Mouse (Mus musculus) spleen, adult 2 months (tissue): Measurements from ENCODE around the gene Gp1ba.

ENCODE experiments used
- CTCF ChIP-seq: fragments of 200-500 bp; IDR thresholded peaks from 2 replicates; pipeline ENCODE4 v1.5.1; 2011; ENCODE audit warnings: mild to moderate bottlenecking, inconsistent platforms; ENCODE audit not compliant: insufficient read depth, insufficient read length, insufficient replicate concordance; ENCODE audit errors: extremely low read depth
- POLR2A ChIP-seq: fragments of 200-500 bp; IDR thresholded peaks from 2 replicates; pipeline ENCODE4 v1.6.1; 2011; ENCODE audit warnings: low read depth, low read length, inconsistent platforms

DNA sequence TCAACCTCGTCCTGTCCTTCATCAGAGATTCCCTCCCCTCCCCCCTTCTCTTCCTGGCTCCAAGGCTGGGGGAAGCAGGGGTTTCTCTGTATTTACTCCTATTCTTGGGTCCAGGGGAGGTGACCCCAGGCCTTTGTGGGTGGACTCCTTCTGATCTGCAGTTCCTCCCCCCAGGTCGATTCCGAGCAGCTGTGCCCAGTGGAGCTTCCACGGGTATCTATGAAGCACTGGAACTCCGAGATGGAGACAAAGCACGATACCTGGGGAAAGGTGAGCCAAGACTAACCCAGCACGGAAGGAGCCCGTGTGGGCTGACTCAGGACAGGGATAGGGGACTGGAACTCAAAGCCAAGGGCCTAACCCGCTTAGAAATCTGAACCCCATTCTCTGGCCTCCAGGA, 19.1 kb downstream of the Gp1ba start:
- TF ChIP-seq CTCF (no peak), POLR2A (no peak)
